Mouse (Mus musculus) limb, embryonic 14.5 days (tissue): Measurements from ENCODE around the gene Plpp7. TPM values are rescaled to one million over a fixed set of nuclear protein-coding genes. Genes with fewer than 3 reads are reported as not detected.

ENCODE experiments used
- ATAC-seq: fragments of 200-750 bp; cut with Nextera tagmentation; 2 replicates; pipeline ENCODE4 v1.8.0; 2017; ENCODE audit warnings: low read depth, moderate number of reproducible peaks, moderate TSS enrichment; ENCODE audit not compliant: low FRiP score
- DNase-seq: peaks from one replicate; pipeline ENCODE4 v3.0.0-alpha.2; 2015; ENCODE audit warnings: low spot score
- H3K27ac ChIP-seq: fragments of 300-500 bp; sonication (generic); replicated peaks from 2 replicates; pipeline ENCODE4 v1.5.1; 2014; ENCODE audit warnings: low read depth, mild to moderate bottlenecking, low read length, moderate library complexity, mixed read lengths
- H3K27me3 ChIP-seq: fragments of 300-500 bp; sonication (generic); 2 replicates; pipeline ENCODE4 v1.6.1; 2014; ENCODE audit warnings: low read length, mixed read lengths; ENCODE audit not compliant: control insufficient read depth, insufficient read depth
- H3K36me3 ChIP-seq: fragments of 300-500 bp; sonication (generic); 2 replicates; pipeline ENCODE4 v1.6.1; 2014; ENCODE audit warnings: mild to moderate bottlenecking, low read length, moderate library complexity, mixed read lengths; ENCODE audit not compliant: control insufficient read depth, insufficient read depth
- H3K4me1 ChIP-seq: fragments of 300-500 bp; sonication (generic); 2 replicates; pipeline ENCODE4 v1.6.1; 2014; ENCODE audit warnings: antibody characterized with exemption, low read length, mixed read lengths; ENCODE audit not compliant: control insufficient read depth, insufficient read depth
- H3K4me2 ChIP-seq: fragments of 300-500 bp; sonication (generic); replicated peaks from 2 replicates; pipeline ENCODE4 v1.6.1; 2014; ENCODE audit warnings: low read depth, mild to moderate bottlenecking, low read length, moderate library complexity; ENCODE audit not compliant: severe bottlenecking
- H3K4me3 ChIP-seq: fragments of 300-500 bp; sonication (generic); replicated peaks from 2 replicates; pipeline ENCODE4 v1.5.1; 2014; ENCODE audit warnings: low read length
- H3K9ac ChIP-seq: fragments of 300-500 bp; sonication (generic); 2 replicates; pipeline ENCODE4 v1.6.1; 2014; ENCODE audit warnings: mild to moderate bottlenecking, low read depth, low read length, moderate library complexity; ENCODE audit not compliant: severe bottlenecking
- H3K9me3 ChIP-seq: fragments of 300-500 bp; sonication (generic); 2 replicates; pipeline ENCODE4 v1.6.1; 2016; ENCODE audit warnings: low read length; ENCODE audit not compliant: control insufficient read depth
- POLR2A ChIP-seq: fragments of 200-500 bp; IDR thresholded peaks from 2 replicates; pipeline ENCODE4 v1.8.0; 2012; ENCODE audit warnings: inconsistent platforms, mild to moderate bottlenecking, moderate library complexity, borderline replicate concordance; ENCODE audit not compliant: insufficient read depth, insufficient read length; ENCODE audit errors: extremely low read depth
- WGBS: fragments of 180-500 bp; shearing (Covaris S2); extraction: QIAGEN DNeasy Blood & Tissue Kit; methylation state at CpG from one replicate; pipeline ENCODE4 v1.1.7; 2014; 5-methylcytosine and 5-hydroxymethylcytosine counted together
- polyA plus RNA-seq, 2 experiments: library from polyadenylated mRNA; depleted of rRNA in 1 of 2; stranded (reverse) in 1 of 2; unstranded in 1 of 2; fragments of >200 nt; fragmentation: Nextera tagmentation in 1 of 2; extraction: Ambion mirVana in 1 of 2; gene quantifications; 2 replicates each; pipeline versions ENCODE4 v1.2.1 to v1.2.3; 2012 to 2014

The Plpp7 gene
- polyA plus RNA-seq, 2 experiments = 10.0 to 11.7 TPM

- Histone ChIP-seq H3K4me1 (peaks cover 7% of the 10 kb centered on the region), H3K27me3 (peaks cover 46% of the 10 kb centered on the region), H3K9ac (peak overlapping the region; percentile 54), H3K9me3 (no peaks in the 10 kb centered on the region), H3K4me2 (peak overlapping the region; percentile 100), H3K27ac (no peak overlapping the region), H3K36me3 (no peaks in the 10 kb centered on the region), H3K4me3 (peak overlapping the region; percentile 64)
- 0 out of 2 replicates have a peak, but pooled peaks have one; percentile 25 for ATAC-seq
- TF ChIP-seq POLR2A = no peak
- no peak for DNase-seq
- 1% methylated on average over 82 of the region's 91 CpGs for WGBS
Observed at GRCm38 (mm10) chr2:32083159-32084011, 11.9 kb upstream of the Plpp7 start.

GRCm38 (mm10) chr2:32084111-32084871 lies 11.0 kb upstream of the Plpp7 start, which contains the start of gene Fam78a:
Gene Fam78a, minus strand, starts transcription at chr2:32084857.
- ATAC-seq (peak; percentile 62), DNase-seq (peak; percentile 61)
- Histone ChIP-seq H3K4me2 (peak within 1 kb of the TSS; percentile 100), H3K9me3 (no peaks in the 10 kb centered on the region), H3K27ac (no peak within 1 kb of the TSS), H3K36me3 (no peaks in the 10 kb centered on the region), H3K4me1 (peaks cover 16% of the 10 kb centered on the region), H3K27me3 (peaks cover 47% of the 10 kb centered on the region), H3K4me3 (peak within 1 kb of the TSS; percentile 64), H3K9ac (peak within 1 kb of the TSS; percentile 54)
- TF ChIP-seq POLR2A = no peak
- 3% methylated on average over 36 of the region's 68 CpGs for WGBS

GRCm38 (mm10) chr2:32084872-32085199 lies 10.5 kb upstream of the Plpp7 start:
- 0 out of 2 replicates have a peak overlapping the region, but pooled peaks have one; percentile 54 for H3K9ac ChIP-seq
- WGBS = 21% methylated on average over 2 of the region's 2 CpGs
- ATAC-seq = no peak

GRCm38 (mm10) chr2:32085231-32085630 lies 10.1 kb upstream of the Plpp7 start:
- DNase-seq = no peak
- Histone ChIP-seq H3K4me2 (no peak overlapping the region; the same call in 1 of the 2 replicates), H3K9ac (no peak overlapping the region), H3K9me3 (no peaks in the 10 kb centered on the region), H3K27me3 (peaks cover 47% of the 10 kb centered on the region), H3K27ac (no peak overlapping the region), H3K4me3 (no peak overlapping the region), H3K36me3 (no peaks in the 10 kb centered on the region), H3K4me1 (peaks cover 16% of the 10 kb centered on the region)
- no peak for ATAC-seq
- TF ChIP-seq POLR2A = no peak
- WGBS = 71% methylated on average over 2 of the region's 2 CpGs

More at GRCm38 (mm10) chr2:32084872-32085199, 10.5 kb upstream of the Plpp7 start:
- H3K36me3 ChIP-seq = no peaks in the 10 kb centered on the region
- no peak for TF ChIP-seq POLR2A
- no peak overlapping the region for H3K27ac ChIP-seq
- peak overlapping the region; percentile 100 for H3K4me2 ChIP-seq
- DNase-seq = no peak
- H3K4me3 ChIP-seq = peak overlapping the region; percentile 64
- H3K27me3 ChIP-seq = peaks cover 47% of the 10 kb centered on the region
- peaks cover 16% of the 10 kb centered on the region for H3K4me1 ChIP-seq
- no peaks in the 10 kb centered on the region for H3K9me3 ChIP-seq

- H3K4me1 ChIP-seq = peaks cover 16% of the 10 kb centered on the region
- peaks cover 31% of the 10 kb centered on the region for H3K27me3 ChIP-seq
Observed at GRCm38 (mm10) chr2:32087606-32088005, 7.7 kb upstream of the Plpp7 start.

More at GRCm38 (mm10) chr2:32087606-32088005, 7.7 kb upstream of the Plpp7 start:
- Histone ChIP-seq H3K27ac (no peak overlapping the region), H3K4me2 (no peak overlapping the region), H3K36me3 (no peaks in the 10 kb centered on the region), H3K9me3 (no peaks in the 10 kb centered on the region), H3K4me3 (no peak overlapping the region), H3K9ac (no peak overlapping the region)
- no peak for TF ChIP-seq POLR2A
- ATAC-seq (no peak), DNase-seq (no peak)
- WGBS = 68% methylated on average over 4 of the region's 4 CpGs
